Mouse (Mus musculus) midbrain, embryonic 14.5 days (tissue): ENCODE results near the gene Ltk. TPM values are rescaled to one million over a fixed set of nuclear protein-coding genes. Genes with fewer than 3 reads are reported as not detected.
A peak's percentile ranks its signal among the peaks of the same experiment; 100 is the strongest.
"Not testable (repeated sequence)": the region's sequence is repeated elsewhere in the genome, so short reads cannot be mapped to it uniquely, and the experiment has no call there.

ENCODE experiments used
- ATAC-seq: fragments of 200-750 bp; cut with Nextera tagmentation; 2 replicates; pipeline ENCODE4 v1.8.0; 2017; ENCODE audit warnings: moderate number of reproducible peaks, moderate library complexity; ENCODE audit not compliant: low FRiP score, low TSS enrichment
- DNase-seq: peaks from one replicate; pipeline ENCODE4 v3.0.0-alpha.2; 2015
- H3K27ac ChIP-seq: fragments of 300-500 bp; sonication (generic); replicated peaks from 2 replicates; pipeline ENCODE4 v1.5.1; 2014; ENCODE audit warnings: mild to moderate bottlenecking, low read depth, low read length, moderate library complexity
- H3K27me3 ChIP-seq: fragments of 300-500 bp; sonication (generic); 2 replicates; pipeline ENCODE4 v1.6.1; 2014; ENCODE audit warnings: low read length, control low read depth, mixed read lengths; ENCODE audit not compliant: control insufficient read depth, insufficient read depth
- H3K36me3 ChIP-seq: fragments of 300-500 bp; sonication (generic); 2 replicates; pipeline ENCODE4 v1.6.1; 2014; ENCODE audit warnings: low read length, control low read depth; ENCODE audit not compliant: control insufficient read depth, insufficient read depth
- H3K4me1 ChIP-seq: fragments of 300-500 bp; sonication (generic); 2 replicates; pipeline ENCODE4 v1.6.1; 2014; ENCODE audit warnings: mild to moderate bottlenecking, antibody characterized with exemption, low read length, control low read depth; ENCODE audit not compliant: control insufficient read depth, insufficient read depth
- H3K4me2 ChIP-seq: fragments of 300-500 bp; sonication (generic); 2 replicates; pipeline ENCODE4 v1.6.1; 2014; ENCODE audit warnings: mild to moderate bottlenecking, low read length, moderate library complexity
- H3K4me3 ChIP-seq: fragments of 300-500 bp; sonication (generic); replicated peaks from 2 replicates; pipeline ENCODE4 v1.5.1; 2014; ENCODE audit warnings: low read depth, low read length
- H3K9ac ChIP-seq: fragments of 300-500 bp; sonication (generic); replicated peaks from 2 replicates; pipeline ENCODE4 v1.6.1; 2014; ENCODE audit warnings: mild to moderate bottlenecking, low read length, moderate library complexity
- H3K9me3 ChIP-seq: fragments of 300-500 bp; sonication (generic); 2 replicates; pipeline ENCODE4 v1.6.1; 2016; ENCODE audit warnings: low read length, control low read depth, mixed read lengths; ENCODE audit not compliant: control insufficient read depth
- WGBS: fragments of 180-500 bp; shearing (Covaris S2); extraction: QIAGEN DNeasy Blood & Tissue Kit; methylation state at CpG from one replicate; pipeline ENCODE4 v1.1.7; 2014; 5-methylcytosine and 5-hydroxymethylcytosine counted together
- polyA plus RNA-seq: library from polyadenylated mRNA; unstranded; fragments of >200 nt; fragmentation: Nextera tagmentation; extraction: Ambion mirVana; gene quantifications from 2 replicates; pipeline ENCODE4 v1.2.1, GENCODE M21; 2014

Ltk gene
- polyA plus RNA-seq, 1 experiment from 2014 or later, result 1.5 TPM

DNA sequence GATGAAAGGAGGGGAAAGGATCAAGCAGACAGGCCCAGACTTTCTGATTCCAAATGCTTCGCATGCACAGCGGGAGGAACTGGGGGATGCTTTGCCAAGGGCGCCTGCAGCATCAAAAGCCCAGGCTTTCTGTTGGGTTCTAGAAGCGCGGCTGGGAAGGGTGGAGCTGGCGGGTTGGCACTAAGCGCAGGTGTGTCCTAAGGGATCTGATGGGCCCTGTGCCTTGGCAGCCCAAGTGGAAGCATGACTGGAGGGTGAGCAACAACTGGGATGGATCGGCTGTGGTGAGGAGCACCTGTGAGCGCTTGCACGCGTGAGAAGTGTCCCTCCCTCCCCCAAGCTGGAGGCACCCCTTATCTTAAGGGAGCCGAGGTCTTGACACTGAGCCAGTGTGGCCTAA lies 23.1 kb downstream of the Ltk start:
- Histone ChIP-seq H3K27me3 (peaks cover 3% of the 10 kb centered on the region), H3K4me2 (no peak overlapping the region), H3K9ac (no peak overlapping the region), H3K9me3 (no peaks in the 10 kb centered on the region), H3K4me3 (no peak overlapping the region), H3K36me3 (peaks cover 35% of the 10 kb centered on the region), H3K27ac (no peak overlapping the region), H3K4me1 (peaks cover 9% of the 10 kb centered on the region; the same call in 1 of the 2 replicates)
- peak; percentile 8 for DNase-seq
- WGBS, result 25% methylated on average over 12 of the region's 12 CpGs
- ATAC-seq, result no peak

DNA sequence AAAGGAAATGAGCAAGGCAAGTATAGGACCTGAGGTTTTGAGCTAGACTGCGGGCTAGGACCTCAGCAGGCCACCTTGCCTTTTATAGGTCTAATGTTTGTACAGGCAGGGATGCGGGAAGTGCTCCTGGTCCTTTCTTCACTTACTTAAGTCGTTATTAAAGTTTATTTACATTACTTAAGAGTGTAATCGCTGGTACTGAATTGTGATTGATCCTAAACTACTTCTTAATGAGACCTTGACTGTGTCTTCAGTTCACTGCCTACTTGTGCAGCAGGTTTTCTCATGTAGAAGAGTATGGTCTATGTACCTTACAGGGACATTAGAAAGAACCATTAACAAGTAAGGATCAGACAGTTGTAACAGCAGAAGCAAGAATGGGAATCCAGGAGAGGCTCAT lies 29.5 kb downstream of the Ltk start:
- Histone ChIP-seq H3K27ac (no peak overlapping the region), H3K9me3 (no peaks in the 10 kb centered on the region), H3K36me3 (peaks cover 97% of the 10 kb centered on the region), H3K9ac (no peak overlapping the region), H3K4me1 (no peaks in the 10 kb centered on the region), H3K27me3 (no peaks in the 10 kb centered on the region), H3K4me3 (no peak overlapping the region), H3K4me2 (no peak overlapping the region)
- DNase-seq (no peak), ATAC-seq (no peak)
- WGBS, result 96% methylated on average over 4 of the region's 4 CpGs

DNA sequence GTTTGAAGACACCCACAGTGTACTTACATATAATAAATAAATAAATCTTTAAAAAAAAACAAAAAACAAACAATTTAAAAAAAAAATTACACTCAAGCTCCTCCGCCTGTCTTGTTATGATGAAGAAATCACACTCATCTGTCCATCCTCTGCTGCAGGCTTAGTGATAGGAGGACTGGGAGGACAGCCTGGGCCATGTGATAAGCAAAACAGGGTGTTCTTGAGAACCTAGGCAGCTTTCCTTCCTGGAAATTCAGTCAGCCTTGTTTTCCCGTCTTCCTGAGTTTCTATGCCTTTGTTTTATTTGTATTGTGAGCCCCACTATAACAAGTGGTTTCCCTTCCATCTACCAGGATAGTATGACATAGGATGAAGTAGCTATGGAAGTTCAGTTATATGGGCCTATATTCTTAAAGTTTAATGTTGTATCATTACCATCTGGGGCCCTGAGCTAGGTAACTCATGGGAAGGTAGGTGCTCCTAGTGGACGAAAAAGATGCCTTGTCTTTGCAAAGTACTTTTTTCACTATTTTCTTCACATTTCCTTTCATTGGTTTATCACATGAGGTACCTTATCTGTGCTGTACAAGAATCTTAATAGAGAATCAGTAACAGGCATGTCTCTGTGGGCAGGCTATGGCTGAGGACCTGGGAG lies 32.3 kb downstream of the Ltk start:
- 89% methylated on average over 3 of the region's 3 CpGs for WGBS
- Histone ChIP-seq H3K36me3 (peaks cover 96% of the 10 kb centered on the region), H3K9me3 (no peaks in the 10 kb centered on the region), H3K4me3 (no peak overlapping the region), H3K27ac (no peak overlapping the region), H3K9ac (no peak overlapping the region), H3K4me1 (no peaks in the 10 kb centered on the region), H3K27me3 (no peaks in the 10 kb centered on the region), H3K4me2 (no peak overlapping the region)
- ATAC-seq (no peak), DNase-seq (no peak)

DNA sequence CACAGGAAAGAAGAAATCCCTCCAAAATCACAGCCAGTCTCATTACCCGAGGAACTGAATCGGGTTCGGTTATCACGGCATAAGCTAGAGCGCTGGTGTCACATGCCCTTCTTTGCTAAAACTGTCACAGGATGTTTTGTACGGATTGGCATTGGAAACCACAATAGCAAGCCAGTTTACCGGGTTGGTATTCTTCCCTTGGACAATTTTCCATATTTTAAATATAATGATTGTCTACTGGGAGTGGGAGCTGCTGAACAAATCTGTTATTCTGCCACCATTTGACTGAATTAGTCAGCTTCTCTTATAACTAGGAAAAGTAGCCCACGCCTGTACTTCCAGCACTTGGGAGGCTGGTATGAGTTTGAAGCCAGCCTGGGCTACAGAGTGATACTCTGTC lies 39.2 kb downstream of the Ltk start:
- WGBS, result 95% methylated on average over 8 of the region's 8 CpGs

GRCm38 (mm10) chr2:119715868-119716267 lies 44.4 kb downstream of the Ltk start:
- H3K9me3 ChIP-seq, DNase-seq, H3K27me3 ChIP-seq, ATAC-seq, H3K9ac ChIP-seq, H3K4me3 ChIP-seq, H3K4me2 ChIP-seq, H3K4me1 ChIP-seq, H3K27ac ChIP-seq: not testable (repeated sequence)
- WGBS, result 93% methylated on average over 2 of the region's 2 CpGs
- peaks cover 74% of the 10 kb centered on the region for H3K36me3 ChIP-seq

More for the DNA sequence above, 39.2 kb downstream of the Ltk start:
- no peaks in the 10 kb centered on the region for H3K27me3 ChIP-seq
- H3K9ac ChIP-seq, result no peak overlapping the region
- H3K4me2 ChIP-seq, result no peak overlapping the region
- no peaks in the 10 kb centered on the region for H3K9me3 ChIP-seq
- peaks cover 83% of the 10 kb centered on the region for H3K36me3 ChIP-seq
- no peaks in the 10 kb centered on the region for H3K4me1 ChIP-seq
- ATAC-seq (no peak), DNase-seq (no peak)
- H3K4me3 ChIP-seq, result no peak overlapping the region
- no peak overlapping the region for H3K27ac ChIP-seq

DNA sequence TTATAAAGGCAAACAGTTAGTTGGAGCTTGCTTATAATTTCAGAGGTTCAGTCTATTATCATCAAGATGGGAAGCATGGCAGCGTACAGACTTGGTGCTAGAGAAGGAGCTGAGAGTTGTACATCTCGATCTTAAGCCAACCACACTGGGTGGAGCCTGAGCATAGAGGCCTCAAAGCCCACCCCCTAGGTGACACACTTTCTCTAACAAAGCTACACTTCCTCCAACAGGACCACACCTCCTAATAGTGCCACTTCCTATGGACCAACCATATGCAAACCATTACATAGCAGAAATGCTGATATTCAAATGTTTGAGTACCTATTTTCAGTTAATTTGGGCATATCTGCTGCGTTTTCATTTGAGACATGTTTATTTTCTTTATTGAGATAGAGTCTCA lies 50.2 kb downstream of the Ltk start:
- ATAC-seq, result no peak
- 96% methylated on average over 3 of the region's 3 CpGs for WGBS
- H3K4me2 ChIP-seq, result no peak overlapping the region

DNA sequence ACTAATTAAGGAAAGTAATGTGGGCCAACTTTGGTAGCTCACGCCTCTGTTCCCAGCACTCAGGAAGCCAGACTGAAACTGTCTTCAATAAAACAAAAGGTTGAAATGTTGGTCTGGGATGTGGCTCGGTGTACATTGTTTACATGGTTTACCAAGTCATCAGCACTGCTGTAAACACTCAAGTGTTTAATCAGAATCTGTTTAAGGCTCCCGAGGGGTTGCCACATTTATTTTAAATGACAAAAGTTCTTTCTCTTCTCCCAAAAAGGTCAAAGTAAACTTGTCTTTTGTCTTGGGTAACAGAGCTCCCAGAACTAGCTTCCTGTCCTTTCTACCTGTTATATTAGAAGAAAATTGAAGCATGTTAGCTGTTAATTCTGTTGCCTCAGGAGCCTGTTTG lies 52.6 kb downstream of the Ltk start:
- no peak for ATAC-seq
- no peak for DNase-seq
- Histone ChIP-seq H3K9me3 (no peaks in the 10 kb centered on the region), H3K36me3 (peaks cover 73% of the 10 kb centered on the region), H3K4me1 (no peaks in the 10 kb centered on the region), H3K4me2 (no peak overlapping the region), H3K9ac (no peak overlapping the region), H3K4me3 (no peak overlapping the region), H3K27me3 (no peaks in the 10 kb centered on the region), H3K27ac (no peak overlapping the region)
- WGBS, result 94% methylated on average over 3 of the region's 3 CpGs

More for the DNA sequence above, 50.2 kb downstream of the Ltk start:
- Histone ChIP-seq H3K4me1 (no peaks in the 10 kb centered on the region), H3K27ac (no peak overlapping the region), H3K4me3 (no peak overlapping the region), H3K9me3 (no peaks in the 10 kb centered on the region), H3K27me3 (no peaks in the 10 kb centered on the region), H3K36me3 (peaks cover 76% of the 10 kb centered on the region), H3K9ac (no peak overlapping the region)
- DNase-seq, result no peak

GRCm38 (mm10) chr2:119703171-119703570 lies 57.1 kb downstream of the Ltk start:
- no peaks in the 10 kb centered on the region for H3K9me3 ChIP-seq
- no peak overlapping the region for H3K27ac ChIP-seq
- WGBS, result 97% methylated on average over 2 of the region's 2 CpGs
- H3K4me1 ChIP-seq, result no peaks in the 10 kb centered on the region
- no peak overlapping the region for H3K9ac ChIP-seq
- no peak for DNase-seq
- no peaks in the 10 kb centered on the region for H3K27me3 ChIP-seq
- H3K36me3 ChIP-seq, result peaks cover 45% of the 10 kb centered on the region
- H3K4me2 ChIP-seq, result no peak overlapping the region
- no peak overlapping the region for H3K4me3 ChIP-seq
- no peak for ATAC-seq
